Mouse (Mus musculus): Measurements from ENCODE around the gene Clmn.

DNA sequence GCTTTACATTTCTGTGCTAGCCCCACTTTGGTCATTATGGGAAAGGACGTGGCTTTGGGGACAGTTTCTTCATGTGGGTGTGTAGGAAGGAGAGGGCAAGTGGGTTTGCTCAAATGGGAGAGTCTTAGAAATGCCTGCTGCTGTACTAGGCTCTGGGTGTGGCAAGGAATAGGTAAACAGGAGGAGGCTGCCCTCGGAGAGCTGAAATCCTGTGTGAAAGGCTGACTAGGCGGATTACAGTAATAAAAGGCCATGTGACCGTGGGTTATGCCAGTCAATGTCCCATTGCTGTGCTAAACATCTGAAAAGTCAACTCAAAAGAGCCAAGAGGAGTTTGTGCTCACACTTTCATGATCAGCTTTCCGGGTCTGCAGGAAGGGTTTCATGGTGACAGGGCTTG is 17.7 kb upstream of the Clmn start:
- TF ChIP-seq CTCF (IDR thresholded peaks at IDR 0.05; ENCODE audit: control insufficient read depth, insufficient read depth, low read length) (no peak), POLR2A (IDR thresholded peaks at IDR 0.05; ENCODE audit: borderline replicate concordance, control insufficient read depth, low read depth, low read length) (no peak)

Measured in bone marrow, adult 2 months (tissue).